ENCODE assay signal across 9 mouse cellular contexts in genomic region chr3:137547938-137548337, GRCm38 (mm10).
DNase-seq lines count a peak whose midpoint lies in the region; ATAC-seq and TF ChIP-seq lines count a peak whose summit lies in the region.
"Had no signal": no experiment of that assay in that cellular context is flagged by ENCODE, and none has a peak within 500 bp of the region (broad histone marks: within the 10 kb centered on the region; RNA-seq: fewer than 3 reads in every experiment).

No protein-coding gene starts in this region.

- TF ChIP-seq CTCF in kidney, postnatal 0 days (IDR thresholded peaks at IDR 0.05; ENCODE audit: low read depth), result no peak

- peaks cover 13% of the 10 kb centered on the region for H3K4me1 ChIP-seq in embryonic facial prominence, embryonic 15.5 days
- no peaks in the 10 kb centered on the region for H3K4me1 ChIP-seq in heart, embryonic 14.5 days (ENCODE audit: control insufficient read depth in 2 of 2, insufficient read depth in 2 of 2, low read length in 2 of 2)
- 0 out of 2 replicates have a peak, but pooled peaks cover 3% of the 10 kb centered on the region for H3K4me1 ChIP-seq in kidney, postnatal 0 days (replicated peaks; ENCODE audit: insufficient read depth, low read length)
- H3K4me1 ChIP-seq in neural tube, embryonic 14.5 days (ENCODE audit: control insufficient read depth, insufficient read depth, low read length), result peaks cover 5% of the 10 kb centered on the region; the same call in 1 of the 2 replicates

- H3K27me3 ChIP-seq in embryonic facial prominence, embryonic 15.5 days, result no peaks in the 10 kb centered on the region
- H3K27me3 ChIP-seq in heart, embryonic 14.5 days (ENCODE audit: control insufficient read depth, insufficient read depth, low read length), result no peaks in the 10 kb centered on the region
- no peaks in the 10 kb centered on the region for H3K27me3 ChIP-seq in kidney, postnatal 0 days (ENCODE audit: insufficient read depth, low read length)
- H3K27me3 ChIP-seq in neural tube, embryonic 14.5 days (ENCODE audit: control insufficient read depth, insufficient read depth, low read length), result no peaks in the 10 kb centered on the region
- H3K27me3 ChIP-seq: CH12.LX had no signal

- H3K4me2 ChIP-seq in embryonic facial prominence, embryonic 15.5 days (replicated peaks), result peak overlapping the region; percentile 37
- peak overlapping the region; percentile 51 for H3K4me2 ChIP-seq in heart, embryonic 14.5 days (ENCODE audit: low read length)
- H3K4me2 ChIP-seq in kidney, postnatal 0 days (ENCODE audit: low read length), result peak overlapping the region; percentile 48
- H3K4me2 ChIP-seq in neural tube, embryonic 14.5 days (ENCODE audit: low read depth, low read length), result peak overlapping the region; percentile 37

- no peak for DNase-seq in frontal cortex, postnatal 14 days (ENCODE audit: low spot score in 2 of 2)
- peak; percentile 91 for DNase-seq in kidney, postnatal 0 days (ENCODE audit: low spot score)
- DNase-seq in natural killer cell, adult 2 months (ENCODE audit: low spot score in 2 of 2), result no peak

- 6% methylated on average over 6 of the region's 6 CpGs for WGBS in embryonic facial prominence, embryonic 15.5 days
- WGBS in heart, embryonic 14.5 days, result 4% methylated on average over 6 of the region's 6 CpGs
- 16% methylated on average over 6 of the region's 6 CpGs for WGBS in kidney, postnatal 0 days
- WGBS in neural tube, embryonic 14.5 days, result 3% methylated on average over 6 of the region's 6 CpGs

- ATAC-seq in frontal cortex, adult (ENCODE audit: low TSS enrichment), result peak; percentile 66
- peak; percentile 75 for ATAC-seq in embryonic facial prominence, embryonic 15.5 days (ENCODE audit: insufficient number of reproducible peaks, low FRiP score, low TSS enrichment, low read depth)
- ATAC-seq in heart, embryonic 14.5 days (ENCODE audit: insufficient number of reproducible peaks, insufficient read depth, low FRiP score, low read depth), result no peak
- ATAC-seq in kidney, postnatal 0 days (replicated peaks; ENCODE audit: low FRiP score, low read depth), result no peak
- ATAC-seq in neural tube, embryonic 14.5 days (ENCODE audit: low read depth), result peak; percentile 42; the same call in 1 of the 2 replicates
- ATAC-seq in cerebellum, adult (ENCODE audit: insufficient number of reproducible peaks, low FRiP score, low TSS enrichment), result no peak

- no peaks in the 10 kb centered on the region for H3K36me3 ChIP-seq in embryonic facial prominence, embryonic 15.5 days
- no peaks in the 10 kb centered on the region for H3K36me3 ChIP-seq in heart, embryonic 14.5 days (ENCODE audit: control insufficient read depth, insufficient read depth, low read length)
- no peaks in the 10 kb centered on the region for H3K36me3 ChIP-seq in kidney, postnatal 0 days (ENCODE audit: insufficient read depth, low read length)
- H3K36me3 ChIP-seq in neural tube, embryonic 14.5 days (ENCODE audit: control insufficient read depth, insufficient read depth, low read length), result no peaks in the 10 kb centered on the region

- H3K27ac ChIP-seq in embryonic facial prominence, embryonic 15.5 days (replicated peaks), result peak overlapping the region; percentile 79
- no peak overlapping the region for H3K27ac ChIP-seq in heart, embryonic 14.5 days (replicated peaks in 1 of 2; ENCODE audit: control insufficient read depth in 1 of 2, insufficient read depth in 1 of 2, low read depth in 2 of 2, low read length in 2 of 2)
- peak overlapping the region; percentile 47 for H3K27ac ChIP-seq in kidney, postnatal 0 days
- H3K27ac ChIP-seq in neural tube, embryonic 14.5 days (ENCODE audit: low read depth, low read length), result no peak overlapping the region

- no peak overlapping the region for H3K9ac ChIP-seq in embryonic facial prominence, embryonic 15.5 days
- H3K9ac ChIP-seq in heart, embryonic 14.5 days (ENCODE audit: low read length), result no peak overlapping the region
- H3K9ac ChIP-seq in kidney, postnatal 0 days (ENCODE audit: low read depth, low read length), result no peak overlapping the region
- no peak overlapping the region for H3K9ac ChIP-seq in neural tube, embryonic 14.5 days (replicated peaks; ENCODE audit: low read depth, low read length)

- no peaks in the 10 kb centered on the region for H3K9me3 ChIP-seq in embryonic facial prominence, embryonic 15.5 days (replicated peaks)
- H3K9me3 ChIP-seq in heart, embryonic 14.5 days (ENCODE audit: control insufficient read depth, low read length), result no peaks in the 10 kb centered on the region
- no peaks in the 10 kb centered on the region for H3K9me3 ChIP-seq in kidney, postnatal 0 days (replicated peaks; ENCODE audit: low read length)
- H3K9me3 ChIP-seq in neural tube, embryonic 14.5 days (ENCODE audit: control insufficient read depth, low read length), result no peaks in the 10 kb centered on the region

- H3K4me3 ChIP-seq in embryonic facial prominence, embryonic 15.5 days (replicated peaks), result peak overlapping the region; percentile 13; the same call in 1 of the 2 replicates
- peak overlapping the region; percentile 2 to 3; a peak in 3 of 4 replicates for H3K4me3 ChIP-seq in heart, embryonic 14.5 days (ENCODE audit: control insufficient read depth in 1 of 2, insufficient read depth in 1 of 2, low read depth in 1 of 2, low read length in 2 of 2)
- H3K4me3 ChIP-seq in kidney, postnatal 0 days (replicated peaks; ENCODE audit: low read depth, low read length), result peak overlapping the region; percentile 11; the same call in 1 of the 2 replicates
- peak overlapping the region; percentile 2; the same call in 1 of the 2 replicates for H3K4me3 ChIP-seq in neural tube, embryonic 14.5 days (ENCODE audit: low read depth, low read length)

Comparison
In these comparisons a context has a peak if more than half of its experiments do, and no peak if none do; other contexts are left out.
1. ATAC-seq: peak in frontal cortex, adult (single experiment), embryonic facial prominence, embryonic 15.5 days (single experiment) and neural tube, embryonic 14.5 days (single experiment); none in heart, embryonic 14.5 days (single experiment), kidney, postnatal 0 days (single experiment) and cerebellum, adult (single experiment).
2. H3K27ac ChIP-seq: peak in embryonic facial prominence, embryonic 15.5 days (single experiment) and kidney, postnatal 0 days (single experiment); none in heart, embryonic 14.5 days (0 of 2) and neural tube, embryonic 14.5 days (single experiment).
3. Peak in every context shown above with its lines, with median percentiles within 50 percentile points of each other: H3K4me2 ChIP-seq and H3K4me3 ChIP-seq.